Mouse (Mus musculus) erythroid progenitor cell, adult 5-6 weeks (primary cell): ENCODE results near the gene Foxs1. TPM values are rescaled to one million over a fixed set of nuclear protein-coding genes. Genes with fewer than 3 reads are reported as not detected.
A peak's percentile ranks its signal among the peaks of the same experiment; 100 is the strongest.

Experiments used
- ATAC-seq: replicated peaks from 2 replicates; pipeline ENCODE4 v1.8.0; 2016; ENCODE audit warnings: moderate number of reproducible peaks, mild to moderate bottlenecking, moderate TSS enrichment, inconsistent platforms; ENCODE audit not compliant: poor library complexity, low FRiP score, severe bottlenecking
- total RNA-seq, 2 experiments: library from RNA; stranded (forward) in 1 of 2; stranded (reverse) in 1 of 2; fragments of 150-400 nt in 1 of 2; fragments of 186-747, 209-891 nt in 1 of 2; gene quantifications; 2 replicates each; pipeline versions ENCODE4 v1.2.3 to v1.2.4; 2015 to 2017; ENCODE audit warnings: low replicate concordance in 2 of 2

The Foxs1 gene
- total RNA-seq, 2 experiments from 2014 or later, result not detected

DNA sequence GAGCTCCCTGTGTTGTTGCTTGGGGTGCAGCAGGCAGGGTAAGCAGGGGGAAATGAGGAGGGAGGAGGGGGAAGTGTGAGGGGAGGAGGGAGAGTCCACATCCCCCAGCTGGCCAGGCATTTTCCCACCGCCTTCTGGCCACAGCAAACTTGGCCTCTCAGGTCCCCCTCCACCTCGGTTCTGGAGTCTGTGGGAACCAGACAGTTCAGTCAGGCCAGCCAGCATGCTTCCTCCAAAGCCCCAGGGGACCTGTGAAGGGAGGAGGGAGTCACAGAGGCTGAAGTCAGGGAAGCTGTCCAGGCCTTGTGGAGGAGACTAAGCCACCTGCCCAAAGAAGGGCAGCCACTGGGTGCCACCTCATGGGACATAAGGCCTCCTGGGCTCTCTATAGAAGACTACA, 2.7 kb downstream of the Foxs1 start:
- no peak for ATAC-seq

- ATAC-seq, result no peak
Measured at GRCm38 (mm10) chr2:152928988-152929370, 4.0 kb downstream of the Foxs1 start.

DNA sequence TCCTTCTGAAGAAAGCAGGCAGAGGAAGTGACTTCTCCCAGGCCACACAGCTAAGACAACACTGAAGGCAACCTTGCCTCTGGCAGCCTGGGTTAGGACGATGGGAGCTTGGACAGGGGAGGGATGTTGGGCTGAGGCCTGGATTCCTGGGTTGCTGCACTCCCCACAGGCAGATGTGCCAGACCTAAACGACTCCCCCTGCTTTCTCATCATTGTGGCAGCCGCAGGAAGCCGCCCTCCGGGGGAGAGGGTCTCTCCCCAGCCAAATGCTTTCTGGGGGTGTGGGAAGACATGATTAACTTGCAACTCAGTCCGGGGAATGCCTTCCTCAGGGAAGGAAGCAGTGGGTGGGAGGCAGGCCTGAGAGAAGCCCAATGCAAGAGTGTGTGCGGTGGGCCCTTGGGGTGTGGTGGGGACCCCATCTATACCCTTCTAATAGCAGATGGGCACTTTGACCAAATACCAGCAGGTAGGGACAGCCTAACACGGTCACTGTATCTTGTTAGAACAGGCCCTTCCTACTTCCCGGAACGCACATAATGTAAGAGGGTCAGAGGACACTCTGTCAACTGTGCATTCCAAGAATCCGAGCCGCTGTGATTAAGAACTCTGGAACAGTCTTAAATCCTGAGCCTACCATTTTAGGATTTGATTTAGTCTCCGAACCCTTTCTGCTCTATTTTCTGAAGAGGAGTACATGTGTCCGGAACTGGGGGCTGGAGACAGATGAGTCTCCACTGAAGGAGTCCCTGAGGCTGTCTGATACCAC, 4.6 kb downstream of the Foxs1 start:
- ATAC-seq, result no peak

- no peak for ATAC-seq
Measured at GRCm38 (mm10) chr2:152927371-152927770, 5.6 kb downstream of the Foxs1 start.

DNA sequence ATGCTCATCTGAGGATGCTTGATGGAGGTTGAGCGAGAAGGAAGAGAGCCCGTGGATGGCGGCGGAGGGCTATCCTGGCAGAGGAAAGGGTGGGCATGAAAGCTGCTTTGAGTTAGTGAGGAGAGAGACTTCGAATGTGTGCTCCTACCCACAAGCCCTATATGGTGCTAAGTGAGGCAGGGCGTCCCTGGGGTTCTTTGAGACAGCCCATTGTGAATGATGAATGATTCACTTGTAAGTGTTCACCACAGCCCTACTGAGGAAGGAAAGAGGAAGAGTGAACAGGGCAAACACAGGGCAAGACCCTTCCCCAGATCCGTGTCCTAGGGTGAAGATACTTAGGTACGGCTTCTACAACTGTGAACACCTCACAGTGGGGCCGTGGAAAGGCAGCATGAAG, 6.1 kb downstream of the Foxs1 start:
- no peak for ATAC-seq

DNA sequence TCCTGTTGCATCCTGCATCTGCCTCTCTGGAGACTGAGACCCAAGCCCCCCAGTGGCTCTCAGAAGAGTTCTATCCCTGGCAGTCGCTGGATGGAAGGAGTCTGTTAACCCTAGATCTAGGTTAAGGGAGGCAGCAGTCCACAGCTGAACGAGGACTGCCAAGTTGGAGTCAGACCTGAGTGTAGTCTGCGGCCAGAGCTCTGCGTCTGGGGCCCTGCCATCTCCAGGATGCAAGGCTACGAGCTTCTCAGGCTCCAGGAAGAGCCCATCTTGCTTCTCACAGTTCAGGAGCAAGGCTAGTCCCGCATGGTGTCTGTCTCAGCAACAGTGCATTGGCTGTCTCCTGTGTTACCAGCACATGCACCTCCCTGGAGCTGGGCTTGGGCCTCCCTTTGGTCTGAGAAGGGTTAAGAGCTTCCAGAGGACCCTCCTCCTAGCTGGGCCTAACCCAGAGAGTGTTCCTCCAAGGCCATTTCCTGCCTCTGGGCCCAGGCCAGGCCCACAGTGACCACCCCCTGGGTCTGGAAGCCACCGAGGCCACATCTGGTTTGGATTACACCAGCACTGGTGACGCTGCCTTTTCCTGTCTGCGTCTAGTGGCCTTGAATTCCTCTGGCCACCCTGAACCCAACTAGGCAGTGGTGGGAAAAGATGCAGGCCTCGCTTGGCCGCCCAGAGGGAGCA, 7.7 kb downstream of the Foxs1 start:
- no peak for ATAC-seq

GRCm38 (mm10) chr2:152924543-152924942, 8.5 kb downstream of the Foxs1 start:
- no peak for ATAC-seq

DNA sequence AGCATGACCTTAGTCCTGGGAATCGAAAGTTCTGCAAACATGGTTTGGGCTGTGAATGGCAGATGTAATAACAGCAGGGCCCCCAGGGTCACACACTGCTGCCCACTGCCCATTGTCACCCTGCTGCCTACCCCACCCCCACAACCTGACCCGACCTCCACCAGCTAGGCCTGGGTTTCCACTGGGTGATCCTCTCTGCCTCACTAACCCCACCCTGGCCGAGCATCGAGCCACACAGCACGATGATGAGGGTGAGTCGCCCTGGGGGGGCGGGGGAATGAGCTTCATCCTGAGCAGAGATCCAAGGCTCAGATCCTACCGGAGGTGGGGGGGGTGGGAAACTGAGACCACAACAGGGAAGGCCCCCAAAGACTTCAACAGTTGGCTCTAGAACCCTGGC, 8.9 kb downstream of the Foxs1 start:
- ATAC-seq, result no peak

GRCm38 (mm10) chr2:152923621-152924020, 9.4 kb downstream of the Foxs1 start:
- no peak for ATAC-seq

DNA sequence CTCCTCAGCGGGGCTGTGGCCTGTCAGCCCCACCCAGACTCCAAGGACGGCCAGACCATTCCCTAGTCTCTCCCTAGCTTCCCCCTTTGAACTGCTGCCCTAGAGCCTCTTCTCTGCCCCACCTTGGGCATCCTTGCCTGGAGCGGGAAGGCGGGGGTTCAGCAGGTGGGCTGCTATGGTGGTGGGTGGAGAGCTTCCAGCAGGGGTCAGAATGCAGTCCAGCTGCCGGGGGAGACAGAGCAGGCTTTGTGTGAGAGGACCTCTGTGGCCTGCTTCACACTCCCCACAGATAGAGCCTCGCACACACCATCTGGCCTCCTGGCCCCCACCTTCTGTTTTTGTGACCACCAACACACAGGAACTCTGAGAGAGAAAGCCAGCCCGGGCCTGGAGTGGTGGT, 10.6 kb downstream of the Foxs1 start:
- ATAC-seq, result no peak

- ATAC-seq, result no peak
Measured at GRCm38 (mm10) chr2:152917671-152918070, 15.3 kb downstream of the Foxs1 start.

DNA sequence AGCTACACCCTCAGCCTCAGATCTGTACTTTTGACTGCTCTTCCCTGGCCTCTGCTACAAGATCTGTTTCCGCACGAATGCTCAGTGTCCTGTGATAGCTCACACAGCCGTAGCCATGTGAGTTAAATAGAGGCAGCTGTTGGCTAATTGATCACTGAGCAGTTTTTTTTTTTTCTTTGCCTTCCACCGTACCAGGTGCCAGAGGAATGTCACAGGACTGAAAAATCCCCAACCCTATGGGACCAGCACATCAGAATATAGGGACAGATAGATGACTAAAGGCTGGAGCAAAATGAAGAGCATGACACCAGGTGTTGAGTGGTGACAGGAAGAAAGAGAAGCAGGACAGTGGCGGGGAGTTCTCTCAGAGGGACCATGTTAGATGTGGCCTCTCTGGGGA, 16.9 kb downstream of the Foxs1 start:
- ATAC-seq, result no peak

- ATAC-seq, result no peak
Measured at GRCm38 (mm10) chr2:152915453-152915852, 17.6 kb downstream of the Foxs1 start.

- ATAC-seq, result peak; percentile 71
Measured at GRCm38 (mm10) chr2:152914310-152915120, 18.5 kb downstream of the Foxs1 start.

DNA sequence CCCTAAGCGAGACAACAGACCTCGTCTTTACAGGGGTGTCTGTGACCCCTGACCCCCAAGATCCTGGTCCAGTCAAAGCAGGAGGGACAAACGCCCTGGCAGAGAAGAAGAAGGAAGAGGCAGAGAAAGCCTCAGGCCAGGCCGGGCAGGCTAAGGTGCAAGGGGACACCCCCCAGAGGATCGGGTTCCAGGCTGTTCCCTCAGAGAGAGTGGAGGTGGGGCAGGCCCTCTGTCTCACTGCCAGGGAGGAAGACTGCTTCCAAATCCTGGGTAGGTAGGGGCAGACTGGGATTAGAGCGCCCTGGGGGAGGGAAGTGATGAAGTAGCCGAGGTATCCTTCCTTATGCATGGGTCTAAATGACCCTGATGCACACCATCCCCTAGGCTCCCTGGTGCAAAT, 19.5 kb downstream of the Foxs1 start:
- no peak for ATAC-seq

GRCm38 (mm10) chr2:152911432-152911831, 21.6 kb downstream of the Foxs1 start:
- no peak for ATAC-seq

- ATAC-seq, result no peak
Measured at GRCm38 (mm10) chr2:152911031-152911430, 22.0 kb downstream of the Foxs1 start, which contains the start of gene Mylk2. Mylk2 (plus strand) TSS chr2:152911352.

DNA sequence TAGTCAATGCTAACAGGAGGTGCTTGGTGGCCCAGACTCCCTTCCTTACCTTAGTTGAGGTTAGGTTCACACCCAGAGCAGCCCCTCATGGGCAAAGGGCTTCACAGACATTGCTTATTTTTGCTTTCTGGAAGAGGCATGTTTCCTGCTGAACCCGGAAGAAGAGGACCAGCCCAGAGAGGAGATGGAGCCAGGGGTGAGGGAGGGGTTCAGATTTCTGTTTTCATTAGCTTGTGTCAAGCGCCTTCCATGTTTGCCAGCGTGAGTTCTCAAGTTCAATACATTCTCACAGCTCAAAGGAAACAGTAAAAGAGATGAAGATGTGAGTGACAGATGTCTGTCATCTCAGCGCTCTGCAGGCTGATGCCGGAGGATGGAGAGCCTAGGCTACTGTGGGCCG, 23.2 kb downstream of the Foxs1 start:
- ATAC-seq, result no peak

DNA sequence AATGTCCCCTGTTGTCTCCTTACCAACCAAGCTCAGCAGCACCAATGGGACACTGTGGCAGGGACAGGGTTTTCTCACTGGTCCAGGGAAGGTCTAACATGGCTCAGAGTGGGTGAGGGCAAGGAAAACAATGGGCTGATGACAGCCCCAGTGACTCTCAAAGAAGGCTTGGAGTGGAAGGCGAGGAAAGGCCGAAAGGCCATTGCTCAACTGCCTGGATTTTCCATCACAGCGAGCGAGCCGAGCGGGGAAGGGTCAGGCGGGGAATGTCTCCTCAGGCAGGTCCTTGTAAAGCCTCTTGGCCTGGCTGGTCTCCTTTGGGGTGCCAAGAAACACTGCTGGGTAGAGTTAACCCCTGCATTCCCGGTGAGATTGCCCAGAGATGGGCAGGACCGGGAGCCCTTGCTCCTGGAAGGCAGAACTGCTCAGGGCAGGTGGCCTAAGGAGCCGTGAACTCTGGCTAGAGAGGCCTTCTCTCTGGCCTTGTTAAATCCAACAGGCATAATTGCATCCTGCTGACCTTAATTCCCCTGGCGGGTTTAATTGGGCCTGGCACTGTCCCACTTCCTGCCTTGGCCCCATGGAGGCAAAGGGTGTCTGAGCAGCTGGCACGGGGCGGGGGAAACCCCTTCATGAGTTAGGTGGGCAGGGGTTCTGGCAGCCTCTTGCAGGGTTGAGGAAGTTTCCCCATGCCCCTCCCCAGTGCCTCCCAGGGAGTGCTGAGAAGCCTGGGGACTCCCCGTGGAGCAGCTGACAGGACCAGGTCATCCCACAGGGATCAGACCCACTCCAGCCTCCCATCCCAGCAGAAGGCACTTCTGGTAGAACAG, 25.7 kb downstream of the Foxs1 start:
- no peak for ATAC-seq
